Mouse (Mus musculus): ENCODE results near the gene Tenm2. TPM values are rescaled to one million over a fixed set of nuclear protein-coding genes. Genes with fewer than 3 reads are reported as not detected.

The Tenm2 gene
- polyA plus RNA-seq, 1 experiment: 0.13 TPM

DNA sequence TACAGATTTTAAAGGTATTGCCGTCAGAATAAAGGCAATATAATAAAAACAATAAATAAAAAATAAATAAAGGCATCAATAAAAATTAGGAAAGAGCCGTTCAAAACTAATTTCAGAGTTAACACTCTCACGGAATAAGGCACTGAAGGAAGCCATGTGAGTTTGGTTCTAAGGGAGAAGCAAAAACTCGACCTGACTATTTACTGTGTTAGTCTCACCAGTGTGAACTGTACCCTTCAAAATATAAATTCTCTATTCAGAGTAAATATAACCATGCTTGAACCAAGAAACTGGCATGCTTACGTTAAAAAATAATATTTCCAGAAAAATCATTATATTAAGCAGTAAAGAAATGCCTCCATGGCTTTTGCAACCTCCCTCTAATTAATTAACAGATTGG is 82.4 kb downstream of the Tenm2 start:
- Histone ChIP-seq H3K4me3 (ENCODE audit: low read depth, low read length) (no peak overlapping the region), H3K4me1 (ENCODE audit: control insufficient read depth, insufficient read depth, insufficient read length, low read length) (no peaks in the 10 kb centered on the region), H3K36me3 (ENCODE audit: control insufficient read depth, insufficient read depth, low read length) (no peaks in the 10 kb centered on the region), H3K27ac (ENCODE audit: insufficient read depth, low read depth, low read length) (no peak overlapping the region), H3K27me3 (ENCODE audit: control insufficient read depth, insufficient read depth, low read length) (no peaks in the 10 kb centered on the region)
- TF ChIP-seq CTCF (IDR thresholded peaks at IDR 0.05; ENCODE audit: extremely low read depth, insufficient read length, insufficient replicate concordance, low read depth, low read length): no peak
- no peak for TF ChIP-seq POLR2A (IDR thresholded peaks at IDR 0.05; ENCODE audit: low read depth, low read length)
- 70% methylated on average over 5 of the region's 5 CpGs for WGBS

DNA sequence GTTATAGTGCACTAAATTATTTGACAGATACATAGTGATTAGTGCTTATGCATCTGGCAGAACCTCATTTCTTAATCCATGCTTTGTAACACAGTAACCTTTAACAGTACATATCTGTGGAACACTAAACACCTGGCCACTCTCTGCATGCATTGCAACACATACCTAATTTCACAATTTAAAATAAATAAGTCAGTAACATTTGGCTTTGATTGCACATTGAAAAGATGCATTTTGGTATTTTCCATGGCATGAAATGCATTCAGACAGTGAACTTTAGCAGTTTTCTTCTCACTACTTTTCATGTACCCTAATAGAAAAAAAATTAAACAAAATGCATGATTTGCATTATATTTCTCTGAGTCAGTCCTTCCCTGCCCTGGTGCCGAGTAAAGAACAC is 85.8 kb downstream of the Tenm2 start:
- Histone ChIP-seq H3K4me1 (ENCODE audit: control insufficient read depth, insufficient read depth, insufficient read length, low read length) (no peaks in the 10 kb centered on the region), H3K27me3 (ENCODE audit: control insufficient read depth, insufficient read depth, low read length) (no peaks in the 10 kb centered on the region), H3K36me3 (ENCODE audit: control insufficient read depth, insufficient read depth, low read length) (no peaks in the 10 kb centered on the region), H3K4me3 (ENCODE audit: low read depth, low read length) (no peak overlapping the region), H3K27ac (ENCODE audit: insufficient read depth, low read depth, low read length) (no peak overlapping the region)
- 76% methylated on average over 1 of the region's 1 CpGs for WGBS
- TF ChIP-seq CTCF (IDR thresholded peaks at IDR 0.05; ENCODE audit: extremely low read depth, insufficient read length, insufficient replicate concordance, low read depth, low read length) (no peak), POLR2A (IDR thresholded peaks at IDR 0.05; ENCODE audit: low read depth, low read length) (no peak)

DNA sequence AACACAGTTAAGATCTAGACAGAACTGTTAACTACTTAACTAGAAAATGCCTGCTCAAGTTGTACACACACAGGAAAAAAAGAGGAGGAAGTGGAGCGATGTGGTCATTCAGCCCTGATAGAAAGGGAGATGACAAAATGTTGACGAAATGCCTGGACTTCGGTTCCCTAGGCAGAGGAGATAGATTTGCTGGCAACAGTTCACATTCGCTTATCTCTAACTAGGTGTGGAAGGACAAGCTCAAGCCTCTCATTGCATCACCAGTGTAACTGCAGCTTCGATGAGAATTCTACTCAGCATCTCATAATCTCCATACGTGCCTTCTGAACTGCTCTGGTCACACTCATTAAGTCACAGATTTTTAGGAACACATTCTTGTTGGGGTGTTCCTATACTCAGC is 91.8 kb downstream of the Tenm2 start:
- TF ChIP-seq POLR2A (IDR thresholded peaks at IDR 0.05; ENCODE audit: low read depth, low read length) (no peak), CTCF (IDR thresholded peaks at IDR 0.05; ENCODE audit: extremely low read depth, insufficient read length, insufficient replicate concordance, low read depth, low read length) (no peak)
- 29% methylated on average over 6 of the region's 6 CpGs for WGBS
- H3K36me3 ChIP-seq (ENCODE audit: control insufficient read depth, insufficient read depth, low read length): no peaks in the 10 kb centered on the region
- H3K27ac ChIP-seq (ENCODE audit: insufficient read depth, low read depth, low read length): no peak overlapping the region
- no peak overlapping the region for H3K4me3 ChIP-seq (ENCODE audit: low read depth, low read length)
- H3K27me3 ChIP-seq (ENCODE audit: control insufficient read depth, insufficient read depth, low read length): no peaks in the 10 kb centered on the region
- no peaks in the 10 kb centered on the region for H3K4me1 ChIP-seq (ENCODE audit: control insufficient read depth, insufficient read depth, insufficient read length, low read length)

DNA sequence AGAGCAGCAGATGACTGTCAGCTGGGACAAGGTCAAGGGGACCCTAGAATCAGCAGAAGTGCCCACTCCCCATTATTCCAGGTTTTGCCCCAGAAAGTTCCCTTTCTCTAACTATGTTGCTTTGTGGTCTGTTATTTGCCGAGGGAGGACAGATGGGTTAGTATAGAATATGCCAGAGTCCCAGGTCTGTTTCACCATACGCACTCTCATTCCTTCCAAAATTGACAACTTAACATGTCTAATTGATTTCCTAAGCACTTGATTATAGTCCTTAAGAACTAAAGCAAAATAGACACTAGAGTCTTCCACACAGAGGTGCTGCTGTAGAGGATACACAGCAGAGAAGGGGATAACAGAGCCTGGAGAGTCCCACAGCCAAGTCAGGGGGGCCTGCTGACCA is 92.3 kb downstream of the Tenm2 start:
- TF ChIP-seq POLR2A (IDR thresholded peaks at IDR 0.05; ENCODE audit: low read depth, low read length) (no peak), CTCF (IDR thresholded peaks at IDR 0.05; ENCODE audit: extremely low read depth, insufficient read length, insufficient replicate concordance, low read depth, low read length) (no peak)

DNA sequence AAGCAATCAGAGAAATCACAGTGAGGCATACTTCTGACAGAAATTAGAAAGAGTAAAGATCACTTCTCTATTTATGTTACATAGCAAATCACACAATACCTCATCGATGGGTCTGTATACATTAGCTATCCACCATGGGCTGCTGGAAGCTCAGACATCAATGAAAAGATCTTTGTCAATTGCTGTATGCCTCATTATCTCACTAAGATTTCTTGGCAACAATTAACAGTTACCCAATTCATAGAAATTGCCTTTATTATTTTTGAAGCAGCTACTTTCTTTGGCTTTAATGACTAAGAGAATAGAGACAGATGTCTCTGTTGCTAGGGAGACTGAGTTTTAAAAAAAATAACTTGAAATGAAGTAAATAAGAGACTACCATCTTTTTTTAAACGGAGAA is 106.9 kb downstream of the Tenm2 start:
- H3K36me3 ChIP-seq (ENCODE audit: control insufficient read depth, insufficient read depth, low read length): no peaks in the 10 kb centered on the region
- 80% methylated on average over 2 of the region's 2 CpGs for WGBS
- no peak overlapping the region for H3K4me3 ChIP-seq (ENCODE audit: low read depth, low read length)
- TF ChIP-seq POLR2A (IDR thresholded peaks at IDR 0.05; ENCODE audit: low read depth, low read length) (no peak), CTCF (IDR thresholded peaks at IDR 0.05; ENCODE audit: extremely low read depth, insufficient read length, insufficient replicate concordance, low read depth, low read length) (no peak)
- no peaks in the 10 kb centered on the region for H3K4me1 ChIP-seq (ENCODE audit: control insufficient read depth, insufficient read depth, insufficient read length, low read length)
- no peak overlapping the region for H3K27ac ChIP-seq (ENCODE audit: insufficient read depth, low read depth, low read length)
- no peaks in the 10 kb centered on the region for H3K27me3 ChIP-seq (ENCODE audit: control insufficient read depth, insufficient read depth, low read length)

More for the DNA sequence above, 92.3 kb downstream of the Tenm2 start:
- Histone ChIP-seq H3K27ac (ENCODE audit: insufficient read depth, low read depth, low read length) (no peak overlapping the region), H3K4me1 (ENCODE audit: control insufficient read depth, insufficient read depth, insufficient read length, low read length) (no peaks in the 10 kb centered on the region), H3K27me3 (ENCODE audit: control insufficient read depth, insufficient read depth, low read length) (no peaks in the 10 kb centered on the region), H3K36me3 (ENCODE audit: control insufficient read depth, insufficient read depth, low read length) (no peaks in the 10 kb centered on the region), H3K4me3 (ENCODE audit: low read depth, low read length) (no peak overlapping the region)
- WGBS: 87% methylated on average over 2 of the region's 2 CpGs

DNA sequence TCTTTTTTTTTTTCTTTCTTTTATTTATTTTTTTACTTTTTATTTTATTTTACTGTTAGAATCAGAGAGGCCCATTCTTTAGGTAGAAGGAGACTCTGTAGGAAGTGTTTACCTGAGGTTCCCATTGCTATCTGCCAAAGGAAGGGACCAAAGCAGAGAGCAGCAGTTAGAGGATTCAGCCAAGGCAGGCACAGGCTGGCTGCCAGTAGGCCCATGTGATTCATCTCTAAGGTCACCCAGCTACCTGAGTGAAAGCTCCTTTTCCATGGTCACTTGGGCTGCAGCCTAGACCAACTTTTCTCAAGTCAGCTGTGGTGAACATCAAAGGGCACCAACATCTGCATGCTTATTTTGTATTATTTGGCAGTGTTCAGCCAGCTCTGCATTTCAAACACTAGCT is 117.7 kb downstream of the Tenm2 start:
- Histone ChIP-seq H3K36me3 (ENCODE audit: control insufficient read depth, insufficient read depth, low read length) (no peaks in the 10 kb centered on the region), H3K4me1 (ENCODE audit: control insufficient read depth, insufficient read depth, insufficient read length, low read length) (no peaks in the 10 kb centered on the region), H3K27ac (ENCODE audit: insufficient read depth, low read depth, low read length) (no peak overlapping the region), H3K27me3 (ENCODE audit: control insufficient read depth, insufficient read depth, low read length) (no peaks in the 10 kb centered on the region), H3K4me3 (ENCODE audit: low read depth, low read length) (no peak overlapping the region)
- TF ChIP-seq POLR2A (IDR thresholded peaks at IDR 0.05; ENCODE audit: low read depth, low read length) (no peak), CTCF (IDR thresholded peaks at IDR 0.05; ENCODE audit: extremely low read depth, insufficient read length, insufficient replicate concordance, low read depth, low read length) (no peak)

DNA sequence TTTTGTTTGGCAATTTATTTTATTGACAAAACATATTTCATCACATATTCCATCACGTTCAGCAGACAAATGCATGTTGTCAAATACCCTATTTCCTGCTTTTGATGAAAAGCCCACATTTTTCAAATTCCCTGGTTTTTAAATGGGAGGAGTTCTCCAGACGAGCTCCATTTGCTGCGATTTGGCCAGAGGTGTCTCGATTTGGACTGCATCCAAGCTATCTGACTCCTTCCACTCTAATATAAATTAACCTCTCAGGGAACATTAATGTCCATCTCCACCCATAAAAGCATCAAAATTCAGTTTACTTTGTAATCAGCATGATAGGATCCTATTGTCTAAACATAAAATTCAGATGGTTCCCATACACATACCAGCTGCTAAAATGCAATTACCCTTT is 120.6 kb downstream of the Tenm2 start:
- Histone ChIP-seq H3K4me3 (ENCODE audit: low read depth, low read length) (no peak overlapping the region), H3K27ac (ENCODE audit: insufficient read depth, low read depth, low read length) (no peak overlapping the region), H3K27me3 (ENCODE audit: control insufficient read depth, insufficient read depth, low read length) (no peaks in the 10 kb centered on the region), H3K36me3 (ENCODE audit: control insufficient read depth, insufficient read depth, low read length) (no peaks in the 10 kb centered on the region), H3K4me1 (ENCODE audit: control insufficient read depth, insufficient read depth, insufficient read length, low read length) (no peaks in the 10 kb centered on the region)
- 49% methylated on average over 4 of the region's 4 CpGs for WGBS
- TF ChIP-seq POLR2A (IDR thresholded peaks at IDR 0.05; ENCODE audit: low read depth, low read length): no peak
- TF ChIP-seq CTCF (IDR thresholded peaks at IDR 0.05; ENCODE audit: extremely low read depth, insufficient read length, insufficient replicate concordance, low read depth, low read length): no peak

DNA sequence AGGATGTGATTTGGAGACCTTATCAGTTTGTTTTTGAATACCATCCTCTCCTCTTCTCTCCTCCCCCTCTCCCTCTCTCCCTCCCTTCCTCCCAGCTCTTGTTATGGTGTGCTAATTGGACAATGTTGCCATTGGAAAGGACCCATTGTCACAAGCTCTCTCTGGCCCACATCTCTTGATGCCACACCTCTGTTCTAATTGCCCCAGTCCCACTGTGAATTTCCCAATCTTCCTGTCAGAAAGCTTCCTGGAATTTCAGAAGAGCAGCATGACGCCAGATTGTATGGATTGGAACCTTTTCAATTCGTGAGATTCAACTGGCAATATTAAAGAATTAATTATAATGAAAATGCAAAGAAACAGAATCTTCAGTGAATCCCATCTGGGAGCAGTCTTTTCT is 128.7 kb downstream of the Tenm2 start:
- no peak overlapping the region for H3K27ac ChIP-seq (ENCODE audit: insufficient read depth, low read depth, low read length)
- no peaks in the 10 kb centered on the region for H3K4me1 ChIP-seq (ENCODE audit: control insufficient read depth, insufficient read depth, insufficient read length, low read length)
- H3K27me3 ChIP-seq (ENCODE audit: control insufficient read depth, insufficient read depth, low read length): no peaks in the 10 kb centered on the region
- TF ChIP-seq CTCF (IDR thresholded peaks at IDR 0.05; ENCODE audit: extremely low read depth, insufficient read length, insufficient replicate concordance, low read depth, low read length): no peak
- no peak for TF ChIP-seq POLR2A (IDR thresholded peaks at IDR 0.05; ENCODE audit: low read depth, low read length)
- H3K36me3 ChIP-seq (ENCODE audit: control insufficient read depth, insufficient read depth, low read length): no peaks in the 10 kb centered on the region
- 73% methylated on average over 2 of the region's 2 CpGs for whole genome bisulfite sequencing
- H3K4me3 ChIP-seq (ENCODE audit: low read depth, low read length): no peak overlapping the region

All from small intestine, adult 2 months (tissue).